Mouse (Mus musculus): ENCODE data around the gene Dnase2b.

The Dnase2b gene

GRCm38 (mm10) chr3:146570148-146570782 lies 45.1 kb downstream of the Dnase2b start, which contains the start of gene Uox:
Gene Uox (plus strand): TSS chr3:146570426.
- DNase-seq (ENCODE audit: low read depth, low spot score) = no peak

DNA sequence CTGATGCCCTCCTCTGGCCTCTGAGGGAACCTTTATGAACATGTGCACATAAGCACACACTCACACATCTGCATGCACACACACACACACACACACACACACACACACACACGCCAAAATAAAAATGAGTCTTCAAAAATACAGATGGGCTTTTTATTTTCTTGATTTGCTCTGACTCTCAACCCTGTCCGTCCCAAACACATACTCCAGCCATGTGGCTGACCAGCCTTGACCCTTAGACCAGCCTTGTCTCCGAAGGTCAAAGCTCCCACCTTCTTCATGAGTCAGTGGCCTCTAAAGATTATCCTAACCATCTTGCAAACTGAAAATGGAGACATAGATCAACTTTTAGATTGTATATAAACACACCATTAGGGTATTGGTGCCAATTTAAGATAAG lies 45.8 kb downstream of the Dnase2b start:
- no peak for DNase-seq (ENCODE audit: low read depth, low spot score)

GRCm38 (mm10) chr3:146567884-146568530 lies 47.4 kb downstream of the Dnase2b start:
- no peak for DNase-seq (ENCODE audit: low read depth, low spot score)

GRCm38 (mm10) chr3:146567366-146567765 lies 48.0 kb downstream of the Dnase2b start:
- no peak for DNase-seq (ENCODE audit: low read depth, low spot score)

GRCm38 (mm10) chr3:146565065-146565411 lies 50.4 kb downstream of the Dnase2b start:
- DNase-seq (ENCODE audit: low read depth, low spot score) = no peak

GRCm38 (mm10) chr3:146564268-146565064 lies 50.9 kb downstream of the Dnase2b start:
- peak; percentile 70 for DNase-seq (ENCODE audit: low read depth, low spot score)

DNA sequence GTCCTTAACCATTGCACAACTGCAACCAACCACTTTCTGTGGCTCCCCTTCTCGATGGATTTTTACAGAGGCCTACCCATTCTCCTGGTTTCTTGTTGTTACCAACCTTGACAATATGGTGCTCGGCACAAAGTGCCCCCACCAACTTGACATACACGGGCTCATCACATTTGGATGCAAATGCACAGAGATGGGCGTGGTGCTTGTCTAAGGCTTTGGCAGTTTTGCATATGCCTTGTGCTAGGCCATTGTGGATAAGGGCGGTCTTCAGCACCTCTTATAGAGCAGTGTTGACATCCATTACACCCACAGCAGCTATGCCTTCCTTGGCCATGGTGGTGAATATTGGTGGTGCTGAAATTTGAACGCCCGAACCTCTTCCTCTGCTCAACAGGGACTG lies 52.5 kb downstream of the Dnase2b start:
- DNase-seq (ENCODE audit: low read depth, low spot score) = no peak

DNA sequence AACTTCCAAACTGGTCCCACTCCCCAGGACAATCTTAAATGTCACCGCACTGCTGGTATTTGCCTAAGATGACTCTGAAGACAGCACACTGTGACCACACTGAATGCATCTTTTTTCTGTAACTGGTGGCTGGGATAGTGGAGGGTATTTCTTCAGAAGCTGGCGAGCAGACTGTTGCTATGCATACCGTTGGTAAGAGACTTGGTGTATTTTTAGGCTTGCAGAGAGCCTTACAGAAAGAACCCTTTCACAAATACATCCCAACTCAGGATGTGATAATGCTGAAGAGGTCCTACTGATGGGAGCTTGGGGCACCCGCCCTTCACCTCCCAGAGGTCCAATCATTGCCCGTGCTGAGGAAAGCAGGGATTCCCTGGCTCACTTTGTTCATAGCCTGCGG lies 57.9 kb downstream of the Dnase2b start:
- DNase-seq (ENCODE audit: low read depth, low spot score) = no peak

- DNase-seq (ENCODE audit: low read depth, low spot score) = no peak
These were observed 58.8 kb downstream of the Dnase2b start for GRCm38 (mm10) chr3:146556567-146556966.

DNA sequence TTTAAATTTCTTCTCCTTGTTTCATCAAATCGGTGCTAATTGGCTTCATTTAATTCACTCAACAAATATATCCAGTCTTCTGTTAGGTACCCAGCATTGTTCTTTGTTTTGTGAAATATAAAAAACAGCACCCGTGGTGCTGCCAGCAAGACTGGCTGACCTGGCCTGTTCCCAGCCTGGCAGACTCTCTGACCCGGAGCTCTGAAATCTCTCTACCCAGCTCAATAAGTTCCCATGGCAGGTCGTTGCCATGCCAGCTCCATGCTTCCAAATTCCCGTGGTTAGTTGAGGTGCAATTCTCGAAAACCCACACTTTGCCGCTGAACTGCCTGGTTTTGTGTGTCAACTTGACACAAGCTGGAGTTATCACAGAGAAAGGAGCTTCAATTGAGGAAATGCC lies 60.6 kb downstream of the Dnase2b start:
- no peak for DNase-seq (ENCODE audit: low read depth, low spot score)

DNA sequence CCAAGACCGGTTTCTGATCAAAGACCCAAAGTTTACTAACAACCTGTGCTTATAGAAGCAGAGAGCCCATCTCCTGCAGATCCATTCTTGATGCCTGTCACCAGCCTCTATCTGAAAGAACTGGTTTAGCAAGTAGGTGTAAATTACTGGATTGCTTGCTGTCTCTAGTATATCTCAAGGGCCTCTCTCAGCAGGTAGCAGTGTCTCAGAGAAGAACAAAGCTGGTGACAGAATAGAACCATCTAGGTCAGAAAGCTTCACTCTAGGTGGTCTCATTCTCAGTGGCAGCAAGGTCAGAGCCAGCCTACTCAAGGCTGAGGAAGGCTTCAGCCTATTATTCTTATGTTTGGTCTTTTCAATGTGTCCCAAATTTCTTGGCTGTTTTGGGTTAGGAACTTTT lies 71.8 kb downstream of the Dnase2b start:
- no peak for DNase-seq (ENCODE audit: low read depth, low spot score)

DNA sequence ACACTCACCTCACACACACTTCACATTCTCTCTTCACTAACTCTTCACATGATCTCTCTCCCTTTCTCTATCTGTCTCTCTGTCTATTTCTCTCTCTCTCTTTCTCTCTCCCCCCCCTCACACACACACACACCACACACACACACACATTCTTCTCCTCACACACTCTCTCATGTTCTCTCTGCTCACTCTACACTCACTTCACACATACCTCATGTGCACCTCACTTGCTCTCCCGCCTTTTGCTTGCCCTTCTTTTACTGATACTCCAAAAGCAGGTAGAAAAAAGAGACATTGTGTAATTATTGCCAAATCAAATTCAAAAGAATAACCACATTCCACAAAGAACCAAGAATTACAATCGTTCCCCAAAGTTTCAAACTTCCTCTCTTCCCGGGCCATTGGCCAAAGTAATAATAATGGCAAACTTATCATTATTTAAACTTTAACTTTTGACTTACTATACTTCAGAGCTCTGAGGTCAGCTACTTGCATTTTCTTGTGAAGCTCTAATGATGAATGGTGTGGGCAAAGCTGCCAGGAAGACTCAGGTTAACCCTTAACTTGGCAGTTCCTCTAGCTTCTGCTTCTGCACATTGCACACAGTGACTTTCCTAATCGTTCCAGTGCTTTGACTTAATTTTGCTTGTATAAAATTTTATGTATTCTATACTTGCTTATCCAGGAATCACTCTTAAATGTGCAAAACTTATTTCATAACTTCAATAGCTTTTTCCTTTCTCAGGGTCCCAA lies 74.7 kb downstream of the Dnase2b start:
- no peak for DNase-seq (ENCODE audit: low read depth, low spot score)

GRCm38 (mm10) chr3:146534986-146535385 lies 80.4 kb downstream of the Dnase2b start:
- no peak for DNase-seq (ENCODE audit: low read depth, low spot score)
